Mouse (Mus musculus) gastrocnemius, adult 18-20 months (tissue): Measurements from ENCODE around the gene Gm19345. TPM values are rescaled to one million over a fixed set of nuclear protein-coding genes. Genes with fewer than 3 reads are reported as not detected.

Source experiments
- DNase-seq: peaks from one replicate; pipeline ENCODE4 v3.0.0; 2021; ENCODE audit warnings: low spot score
- total RNA-seq, 2 experiments: library from RNA; stranded (reverse); gene quantifications; 2 replicates each; pipeline ENCODE4 v1.2.3; 2021

Gm19345 gene
- total RNA-seq, 2 experiments from 2014 or later: not detected

DNA sequence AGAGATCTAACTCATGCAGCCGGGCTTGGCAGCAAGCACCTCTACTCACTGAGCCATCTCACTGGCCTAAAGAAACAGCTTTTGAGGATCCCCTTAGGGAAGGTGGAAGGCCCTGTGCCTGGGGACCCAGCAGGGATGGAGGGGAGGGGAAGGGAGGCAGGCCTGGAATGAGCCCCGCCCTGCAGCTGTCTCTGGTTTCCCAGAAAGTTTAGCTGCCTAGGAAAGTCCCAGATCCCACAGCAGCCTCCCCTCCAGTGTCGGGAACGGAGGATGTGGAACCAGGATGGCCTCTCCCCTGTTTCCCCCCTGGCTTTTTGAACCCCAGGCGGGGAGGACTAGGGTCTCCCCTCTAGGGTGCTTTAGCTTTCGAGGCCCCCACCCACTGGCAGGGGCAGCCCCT lies 25.0 kb upstream of the Gm19345 start:
- peak; percentile 35 for DNase-seq

DNA sequence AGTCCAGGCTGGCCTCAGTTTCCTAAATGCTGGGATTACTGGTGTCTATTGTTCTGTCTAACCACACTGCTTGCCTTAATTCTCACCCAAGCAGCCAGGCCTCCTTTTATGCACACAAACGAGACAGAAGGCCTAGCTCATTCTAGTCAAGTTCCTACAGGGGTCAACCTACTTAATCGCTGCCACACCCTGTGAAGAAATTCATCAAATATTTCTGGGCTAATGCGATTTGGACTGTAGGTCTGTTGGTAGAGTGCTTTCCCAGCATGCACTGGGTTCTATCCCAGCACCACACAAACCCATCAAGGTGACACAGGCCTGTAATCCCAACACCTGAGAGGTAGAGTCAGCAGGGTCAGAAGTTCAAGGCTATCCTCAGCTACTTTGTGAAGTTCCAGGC lies 22.1 kb upstream of the Gm19345 start:
- DNase-seq: no peak

DNA sequence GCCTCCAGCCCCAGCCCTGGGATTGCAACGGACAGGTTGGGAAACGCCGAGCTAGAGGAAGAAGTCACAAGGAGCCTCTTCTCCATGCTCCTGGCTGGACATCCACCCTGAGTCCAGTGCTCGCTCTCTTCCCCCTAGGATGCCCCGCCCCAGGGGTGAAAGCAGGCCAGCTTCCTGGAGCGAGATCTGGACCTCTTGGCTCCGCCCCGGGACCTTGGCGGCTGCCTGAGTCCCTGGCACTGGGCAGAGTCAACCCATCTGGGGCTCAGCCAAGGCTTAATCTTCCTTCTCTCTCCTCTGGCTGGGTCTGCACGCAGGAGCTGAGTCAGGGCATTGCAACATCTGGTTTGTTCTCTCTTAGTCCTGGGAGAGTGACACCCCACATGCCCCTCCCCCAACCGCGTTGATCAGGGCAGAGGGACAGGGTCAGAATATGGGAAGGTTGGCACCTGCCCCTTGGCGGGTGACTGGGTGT lies 21.1 kb upstream of the Gm19345 start:
- peak; percentile 96 for DNase-seq

DNA sequence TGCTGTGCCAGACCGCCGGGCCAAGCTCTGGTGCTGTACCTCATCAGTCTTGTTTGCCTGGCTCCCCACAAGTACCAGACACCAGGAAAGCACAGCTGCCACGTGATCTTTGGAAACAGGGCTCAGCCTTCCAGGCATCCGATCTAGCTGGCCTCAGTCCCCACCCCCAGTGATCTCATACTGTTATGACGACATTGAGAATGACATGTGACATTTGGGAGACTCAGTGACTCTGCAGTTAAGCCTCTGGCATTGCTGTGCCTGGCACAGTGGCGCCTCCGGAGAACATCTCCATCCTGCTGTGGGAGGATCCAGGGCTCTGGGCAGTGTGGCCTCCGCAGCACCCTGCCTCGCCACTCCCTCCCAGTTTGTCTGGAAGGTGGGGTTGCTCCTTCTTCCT lies 20.0 kb upstream of the Gm19345 start:
- DNase-seq: peak; percentile 45

DNA sequence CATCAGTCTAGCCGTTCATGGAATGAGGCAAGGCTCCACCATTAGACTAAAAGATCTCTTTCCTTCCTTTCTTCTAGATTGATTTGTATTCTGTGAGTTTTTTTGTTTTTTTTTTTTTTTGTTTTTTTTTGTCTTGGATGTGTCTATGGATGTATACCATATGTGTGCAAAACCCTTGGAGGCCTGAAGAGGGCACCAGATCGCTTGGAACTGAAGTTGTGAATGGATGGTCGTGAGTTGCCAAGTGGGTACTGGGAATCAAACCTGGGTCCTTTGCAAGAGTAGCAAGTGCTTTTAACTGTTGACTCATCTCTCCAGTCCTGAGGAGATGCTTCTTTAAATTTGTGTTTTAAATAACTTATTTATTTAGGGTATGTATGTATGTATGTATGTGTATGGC lies 17.7 kb upstream of the Gm19345 start:
- no peak for DNase-seq

DNA sequence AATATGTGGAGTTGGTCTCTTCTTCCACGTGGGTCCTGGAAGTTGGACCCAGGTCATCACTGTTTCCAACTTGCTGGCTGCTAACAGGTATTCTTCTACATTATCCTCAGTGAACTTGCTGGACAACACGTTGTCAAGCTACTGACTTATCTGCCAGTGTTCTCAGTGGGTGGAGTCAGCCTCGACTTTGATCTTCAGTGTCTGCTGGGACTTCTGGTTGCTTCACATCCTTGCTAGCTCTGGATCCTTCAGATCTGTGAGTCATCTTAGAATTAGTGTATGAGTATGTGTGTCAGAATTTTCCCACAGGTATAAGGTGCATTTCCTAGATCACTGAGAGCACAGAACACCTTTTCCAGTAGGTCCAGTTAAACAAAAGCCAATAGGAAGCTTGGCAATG lies 15.0 kb upstream of the Gm19345 start:
- DNase-seq: no peak

DNA sequence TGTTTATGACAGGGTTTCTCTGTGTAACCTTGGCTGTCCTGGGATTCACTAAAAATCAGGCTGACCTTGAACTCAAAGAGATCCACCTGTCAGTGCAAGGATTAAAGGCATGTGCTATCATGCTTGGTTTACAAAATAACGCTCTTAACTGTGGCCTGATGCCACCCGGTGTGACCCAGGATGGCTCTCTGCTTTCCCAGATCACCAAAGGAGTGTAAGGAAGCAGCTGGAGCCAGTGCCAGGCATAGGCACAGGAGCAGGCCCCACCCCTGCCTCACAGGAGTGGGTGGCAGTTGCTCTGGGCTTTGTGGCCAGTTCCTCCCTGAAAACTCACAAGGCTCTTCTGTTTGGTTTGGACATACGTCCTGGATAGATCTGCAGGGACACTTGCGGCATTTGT lies 11.4 kb upstream of the Gm19345 start:
- DNase-seq: no peak

DNA sequence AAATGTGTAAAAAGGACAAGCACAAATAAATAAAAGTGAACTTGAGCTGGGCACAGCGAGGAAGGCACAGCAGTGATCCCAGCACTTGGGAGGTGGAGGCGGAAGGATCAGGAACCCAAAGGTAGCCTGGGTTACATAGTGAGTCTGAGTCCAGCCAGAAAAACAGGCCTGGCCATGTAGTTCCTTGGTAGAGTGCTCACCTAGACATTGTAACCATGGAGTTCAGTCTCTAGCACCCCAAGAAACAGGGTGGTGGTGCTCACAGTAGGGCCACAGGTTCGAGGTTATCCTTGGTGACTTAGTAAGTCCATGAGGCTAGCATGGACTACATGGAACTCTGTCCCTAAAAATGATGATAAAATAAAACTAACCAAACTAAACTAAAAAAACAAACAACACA lies 10.9 kb upstream of the Gm19345 start:
- no peak for DNase-seq

DNA sequence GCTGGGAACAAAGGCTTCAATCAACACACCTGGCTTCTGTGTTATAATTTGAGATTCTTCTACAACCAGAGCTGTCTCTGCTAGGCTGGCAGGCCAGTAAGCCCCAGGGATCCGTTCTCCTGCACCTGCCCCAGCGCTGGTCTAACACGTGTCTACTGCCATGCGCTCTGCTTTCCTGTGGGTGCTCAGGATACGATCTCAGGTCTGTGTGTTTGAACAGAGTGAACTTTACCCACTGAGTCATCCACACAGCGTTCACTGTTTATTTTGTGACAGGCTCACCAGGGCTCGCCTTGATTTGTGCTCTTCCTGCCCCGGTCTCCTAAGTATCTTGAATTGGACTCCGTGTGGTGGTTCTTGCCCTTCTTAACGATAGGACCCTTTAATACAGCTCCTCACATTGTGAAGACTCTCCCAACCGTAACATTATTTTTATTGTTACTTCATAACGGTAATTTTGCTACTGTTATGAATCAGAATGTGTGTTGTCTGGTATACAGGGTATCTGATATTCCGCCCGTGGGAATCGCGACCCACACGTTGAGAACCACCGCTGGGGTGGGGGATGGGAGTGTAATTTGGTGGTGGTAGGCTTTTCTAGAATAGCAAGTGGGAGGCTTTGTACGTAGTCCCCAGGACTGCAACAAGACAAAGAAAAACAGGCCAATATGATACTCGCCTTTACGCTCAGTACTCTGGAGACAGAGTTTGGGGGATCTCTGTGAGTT lies 10.0 kb upstream of the Gm19345 start:
- no peak for DNase-seq

DNA sequence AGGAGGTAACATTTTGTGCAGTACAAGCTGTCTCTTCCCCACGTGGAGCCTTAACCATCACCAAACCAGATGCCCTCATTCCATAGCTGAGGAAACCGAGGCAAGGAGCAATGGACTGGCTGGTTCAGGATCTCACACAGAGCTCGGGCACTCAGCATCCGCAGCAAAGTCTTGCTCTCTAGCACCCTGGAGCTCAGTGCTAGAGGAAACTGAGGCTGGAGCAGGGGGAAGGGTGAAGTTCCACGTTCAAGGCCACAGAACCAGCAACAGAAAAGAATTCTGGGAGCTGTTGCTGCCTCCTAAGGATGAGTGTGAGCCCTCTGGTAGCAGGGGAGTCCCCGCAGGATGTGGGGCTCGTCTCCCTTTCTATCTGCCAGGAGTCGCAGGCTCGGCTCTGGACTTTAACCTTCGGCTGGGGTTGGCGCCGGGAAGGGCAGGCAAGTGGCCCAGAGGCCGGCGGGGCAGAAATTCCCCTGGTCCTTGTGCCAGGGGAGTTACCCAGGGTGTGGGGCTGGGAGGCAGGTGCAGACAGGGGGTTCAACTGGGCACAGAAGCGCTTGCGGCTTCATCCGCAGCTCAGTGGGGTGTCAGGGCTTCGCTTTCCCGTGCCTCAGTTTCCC lies 8.8 kb upstream of the Gm19345 start:
- no peak for DNase-seq

DNA sequence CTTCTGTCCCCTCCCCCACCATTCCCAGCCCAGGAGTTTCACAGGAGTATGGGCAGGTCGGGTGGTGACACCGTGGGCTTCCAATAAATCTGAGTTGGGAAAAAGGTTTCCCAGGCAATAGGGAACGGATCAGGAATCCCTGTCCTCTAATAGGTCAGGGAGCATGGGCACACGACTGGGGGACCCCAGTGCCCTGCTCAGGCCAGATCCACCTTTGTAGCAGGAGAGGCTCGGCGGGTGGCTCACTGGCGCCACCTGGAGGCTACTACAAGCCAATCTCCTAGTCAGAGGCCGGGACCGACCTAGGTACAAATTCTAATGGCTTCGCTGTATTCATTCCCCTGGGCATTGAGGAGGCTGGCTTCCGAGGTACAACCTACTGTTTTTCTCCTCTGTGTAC lies 8.2 kb upstream of the Gm19345 start:
- DNase-seq: peak; percentile 64

DNA sequence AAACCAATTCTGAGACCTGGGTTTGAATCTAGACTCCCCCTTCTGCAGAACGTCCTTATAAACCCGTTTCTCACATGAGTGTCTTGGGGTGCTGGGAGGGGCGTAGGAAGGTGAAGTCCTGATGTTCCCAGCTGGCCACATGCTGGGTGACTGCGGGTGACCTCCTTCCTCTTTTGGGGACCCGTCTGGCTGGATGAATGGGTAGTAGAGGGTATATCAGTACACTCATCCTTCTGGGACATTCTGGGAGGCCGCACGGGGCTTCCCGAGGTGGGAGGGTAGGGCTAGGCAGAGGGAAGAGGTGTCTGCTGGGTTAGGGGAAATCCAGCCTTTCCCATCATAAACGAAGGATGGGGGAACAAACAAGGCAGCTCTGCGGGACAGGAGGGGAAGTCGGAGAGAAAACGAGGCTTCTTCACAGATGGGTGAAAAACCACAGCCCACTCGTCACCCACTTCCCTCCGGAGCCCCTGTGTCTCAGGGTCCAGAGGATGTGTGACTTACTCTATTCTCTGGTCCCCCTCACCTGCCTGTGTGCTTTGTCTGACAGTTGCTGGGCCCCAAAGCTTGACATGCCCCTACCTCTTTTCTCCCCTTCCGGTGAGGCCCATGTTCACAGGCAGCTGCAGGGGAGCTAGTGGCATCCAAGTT lies 7.2 kb upstream of the Gm19345 start:
- DNase-seq: no peak

DNA sequence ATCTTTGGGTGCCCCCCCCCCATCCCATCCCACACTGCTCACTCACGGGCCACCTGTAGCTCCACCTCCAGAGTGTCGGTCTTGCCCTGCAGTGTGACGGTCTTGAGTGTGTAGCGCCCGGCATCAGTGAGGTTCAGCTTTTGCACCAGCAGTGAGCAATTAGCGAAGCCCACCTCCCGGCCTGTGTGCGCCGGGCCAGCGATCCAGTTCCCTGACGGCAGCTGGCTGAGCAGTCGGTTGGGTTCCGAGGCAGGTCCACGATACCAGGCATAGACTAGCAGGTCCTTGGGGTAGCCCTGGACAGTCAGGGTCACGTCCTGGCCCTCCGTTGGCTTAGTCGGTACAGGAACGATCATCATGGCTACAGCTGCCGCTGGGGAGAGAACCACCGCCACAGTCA lies 1.7 kb downstream of the Gm19345 start:
- DNase-seq: no peak

DNA sequence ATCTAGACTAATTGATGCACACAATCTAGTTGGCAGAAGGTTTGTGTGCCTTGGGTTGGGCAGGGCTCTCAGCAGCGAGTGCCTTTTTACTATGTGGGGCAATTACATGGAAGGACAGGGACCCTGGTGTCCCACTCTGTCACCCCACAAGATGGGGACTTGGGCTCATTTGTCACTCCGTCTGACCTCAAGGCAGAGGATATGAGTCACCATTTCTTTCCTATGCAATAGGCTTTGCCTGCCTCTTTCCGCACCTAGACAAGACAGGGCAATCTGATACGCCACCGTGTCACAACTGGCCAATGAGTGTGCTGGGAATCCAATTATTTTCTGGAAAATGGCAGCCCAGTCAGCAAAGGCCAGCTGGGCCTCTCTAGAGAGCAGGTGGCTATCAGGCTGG lies 3.9 kb downstream of the Gm19345 start:
- DNase-seq: no peak

DNA sequence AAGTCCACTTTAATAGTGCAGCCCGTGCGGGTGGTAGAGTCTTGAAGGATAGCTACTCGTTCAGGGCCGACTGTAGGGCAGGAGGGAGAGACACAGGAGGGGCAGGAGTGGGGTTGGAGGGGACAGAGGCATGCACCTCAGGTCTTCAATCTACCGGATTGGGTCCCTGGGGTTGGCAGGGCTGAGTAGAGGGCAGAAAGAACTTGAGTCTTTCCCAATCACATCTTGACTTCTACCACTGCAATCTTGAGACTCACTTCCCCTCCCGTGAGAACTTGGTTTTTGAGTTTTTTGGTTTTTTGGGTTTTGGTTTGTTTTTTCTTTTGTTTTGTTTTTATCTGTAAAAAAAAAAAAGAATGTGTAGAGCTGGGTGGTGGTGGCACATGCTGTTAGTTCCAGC lies 4.5 kb downstream of the Gm19345 start:
- DNase-seq: no peak

DNA sequence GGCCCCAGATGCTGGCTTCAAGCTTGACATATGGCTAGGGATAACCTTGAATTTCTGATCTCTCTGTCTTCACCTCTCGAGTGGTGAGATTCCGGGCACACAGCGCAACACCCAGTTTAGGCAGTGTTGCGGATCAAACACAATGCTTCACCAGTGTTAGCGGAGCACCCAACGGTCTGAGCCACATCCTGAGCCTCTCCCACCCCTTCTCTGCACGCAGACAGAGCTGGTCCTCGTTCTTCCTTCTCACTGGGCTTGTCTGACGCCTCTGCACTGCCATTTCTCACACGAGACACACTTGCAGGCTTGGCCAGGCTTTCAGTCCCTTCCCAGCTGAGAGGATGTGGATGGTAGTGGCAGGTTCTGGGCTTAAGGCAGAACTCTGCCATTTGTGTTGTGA lies 7.9 kb downstream of the Gm19345 start:
- no peak for DNase-seq

DNA sequence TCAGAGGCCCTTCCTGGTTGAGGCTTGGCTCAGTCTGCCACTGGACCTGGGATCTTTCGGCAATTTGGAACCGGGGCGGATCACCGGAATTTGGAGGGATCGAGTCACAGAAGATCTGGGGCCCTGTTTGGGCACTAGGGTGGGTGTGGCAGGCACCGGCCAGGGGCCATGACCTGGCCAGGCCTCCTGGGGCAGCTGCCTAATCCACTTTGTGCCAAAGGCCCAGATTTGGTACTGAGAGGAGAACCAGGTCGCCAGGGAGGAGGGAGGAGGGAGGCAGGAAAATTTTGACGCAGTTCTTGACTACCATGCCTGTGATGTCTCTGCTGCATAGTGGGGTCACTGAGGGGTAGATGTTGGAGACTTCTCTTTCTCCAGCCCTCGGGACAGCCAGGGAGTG lies 9.4 kb downstream of the Gm19345 start, which contains the start of gene Ceacam16:
Gene Ceacam16, minus strand, starts transcription at position 101 of the 400 bp plus-strand sequence.
- no peak for DNase-seq

DNA sequence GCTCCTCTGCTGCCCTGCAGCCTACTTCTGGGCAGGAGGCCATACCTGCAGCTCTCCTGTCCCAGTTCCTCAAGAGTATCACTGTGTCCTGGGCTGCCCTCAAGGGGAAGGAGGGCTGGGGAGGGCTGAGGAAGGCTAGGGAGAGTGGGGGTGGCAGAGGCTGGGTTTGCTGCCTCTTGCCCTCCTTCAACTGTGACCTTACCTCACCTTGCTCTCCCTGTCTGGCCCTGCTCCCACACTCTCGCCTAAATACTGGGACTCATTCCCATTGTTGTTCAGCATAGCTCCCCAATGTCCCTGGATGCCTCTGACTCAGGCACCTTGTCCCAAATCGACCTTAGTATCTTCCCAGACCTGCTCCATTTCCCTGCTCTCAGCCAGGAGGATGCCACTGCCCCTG lies 12.4 kb downstream of the Gm19345 start:
- no peak for DNase-seq

DNA sequence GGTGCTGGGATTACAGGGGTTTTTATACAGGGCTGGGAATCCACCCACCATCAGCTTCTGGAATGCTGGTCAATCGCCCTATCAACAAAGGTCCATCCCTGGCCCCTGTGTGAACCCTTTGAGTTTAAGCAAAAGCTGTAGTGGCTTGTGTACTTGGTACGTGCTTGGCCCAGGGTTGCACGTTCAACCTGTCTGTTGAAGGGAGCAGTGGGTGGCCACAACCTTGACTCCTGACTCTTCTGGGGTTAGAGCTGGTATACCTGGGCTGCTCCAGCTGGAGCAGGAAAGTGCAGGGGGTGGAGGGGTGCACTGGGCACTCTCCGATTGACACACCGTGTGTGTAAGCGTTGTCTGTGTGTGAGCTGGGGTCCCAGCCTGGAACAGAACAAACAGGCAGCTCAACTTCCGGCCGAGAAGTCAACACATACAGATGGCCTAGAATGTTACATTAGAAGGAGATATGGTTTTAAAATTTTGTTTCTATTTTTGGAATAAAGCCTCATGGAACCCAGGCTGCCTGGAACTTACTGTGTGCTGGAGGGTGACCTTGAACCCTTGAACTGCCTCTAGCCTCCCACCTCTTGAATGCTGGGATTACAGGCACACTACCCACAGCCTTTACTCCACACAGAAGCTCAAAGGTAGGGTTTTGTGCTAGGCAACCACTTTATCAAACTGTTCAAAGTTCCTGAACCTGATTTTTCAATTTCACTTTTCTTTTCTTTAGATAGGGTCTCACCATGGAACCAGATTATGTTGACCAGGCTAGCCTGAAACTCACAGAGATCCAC lies 13.6 kb downstream of the Gm19345 start:
- DNase-seq: no peak

DNA sequence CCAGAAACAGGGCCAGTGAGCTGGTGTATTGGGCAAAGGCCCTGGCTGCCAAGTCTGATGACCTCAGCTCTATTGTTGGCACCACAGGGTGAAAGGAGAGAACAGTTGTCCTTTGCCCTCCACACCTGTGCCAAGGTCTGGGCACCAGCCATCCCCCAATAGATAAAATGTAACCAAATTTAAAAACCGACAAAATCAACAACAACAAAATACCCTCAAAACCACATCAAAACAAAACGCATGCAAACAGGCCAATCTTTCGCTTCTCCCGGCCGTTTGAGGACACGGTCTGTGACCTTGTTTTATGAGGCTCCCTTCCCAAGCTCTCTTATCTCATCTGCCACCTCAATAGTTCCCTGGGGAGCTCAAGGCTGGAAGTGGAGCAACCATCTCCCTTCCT lies 14.7 kb downstream of the Gm19345 start:
- no peak for DNase-seq

DNA sequence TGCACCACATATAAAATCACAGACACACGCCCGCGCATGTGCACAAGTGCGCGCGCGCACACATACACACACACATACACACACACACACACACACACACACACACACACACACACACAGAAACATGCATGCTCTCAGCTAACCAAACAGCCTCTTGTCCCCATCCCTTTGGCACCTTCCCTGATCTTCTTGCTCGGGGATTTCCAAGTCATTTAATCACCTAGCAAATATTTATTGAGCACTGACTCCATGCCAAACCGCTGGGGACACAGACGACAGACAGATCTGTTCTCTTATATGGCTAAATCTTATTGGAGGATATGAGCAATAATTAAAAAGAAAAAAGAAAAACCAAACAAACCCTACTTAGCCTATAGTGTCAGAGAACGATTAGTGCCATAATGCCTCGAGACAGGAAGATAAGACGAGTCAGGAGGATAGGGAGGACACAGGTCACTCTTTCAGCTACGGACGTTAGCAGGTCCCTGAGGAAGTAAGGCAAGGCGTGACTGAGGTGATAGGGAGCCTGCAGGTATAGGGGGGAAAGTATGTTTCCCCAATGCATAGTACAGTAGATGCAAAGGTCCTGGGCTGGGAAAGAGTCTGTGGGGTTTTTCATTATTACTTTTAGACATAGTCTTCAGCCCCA lies 16.1 kb downstream of the Gm19345 start:
- DNase-seq: no peak
